Mouse (Mus musculus) kidney, adult 11 months (tissue): Measurements from ENCODE around the gene Rad51c.
"Not testable (repeated sequence)": the region's sequence is repeated elsewhere in the genome, so short reads cannot be mapped to it uniquely, and the experiment has no call there.

Experiments
- DNase-seq: peaks from one replicate; pipeline ENCODE4 v3.0.0; 2022

The Rad51c gene

DNA sequence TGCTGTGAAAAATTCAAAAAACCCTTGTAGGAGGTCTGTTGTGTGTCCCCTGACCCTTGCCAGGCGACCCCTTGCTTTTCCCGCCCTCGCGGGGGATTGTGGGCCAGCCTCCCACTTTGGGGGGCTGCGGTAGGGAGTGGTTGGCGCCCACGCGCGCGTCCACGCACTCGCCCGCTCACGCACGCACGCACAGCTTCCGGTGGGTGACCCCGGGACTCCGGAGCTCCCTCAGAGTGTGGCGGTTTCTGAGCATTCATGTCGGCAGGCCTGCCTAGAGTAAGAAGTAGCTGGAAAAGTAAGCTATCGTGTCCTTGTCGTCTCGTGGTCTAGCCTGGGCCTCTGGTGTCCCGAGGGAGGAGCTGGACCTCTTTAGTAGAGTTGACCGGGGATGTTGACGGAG is at the start of gene Rad51c, which contains the start of gene Tex14:
Rad51c (minus strand) TSS at position 79 of the 400 bp plus-strand sequence.
Tex14 (plus strand) TSS at position 190 of the 400 bp plus-strand sequence.
- DNase-seq, result peak; percentile 17

- no peak for DNase-seq
These were observed 49.4 kb upstream of the Rad51c start for GRCm38 (mm10) chr11:87454035-87454690.

- DNase-seq, result peak; percentile 74
These were observed 48.7 kb upstream of the Rad51c start for GRCm38 (mm10) chr11:87453216-87454034.

GRCm38 (mm10) chr11:87452779-87453178 is 48.0 kb upstream of the Rad51c start:
- not testable (repeated sequence) for DNase-seq

DNA sequence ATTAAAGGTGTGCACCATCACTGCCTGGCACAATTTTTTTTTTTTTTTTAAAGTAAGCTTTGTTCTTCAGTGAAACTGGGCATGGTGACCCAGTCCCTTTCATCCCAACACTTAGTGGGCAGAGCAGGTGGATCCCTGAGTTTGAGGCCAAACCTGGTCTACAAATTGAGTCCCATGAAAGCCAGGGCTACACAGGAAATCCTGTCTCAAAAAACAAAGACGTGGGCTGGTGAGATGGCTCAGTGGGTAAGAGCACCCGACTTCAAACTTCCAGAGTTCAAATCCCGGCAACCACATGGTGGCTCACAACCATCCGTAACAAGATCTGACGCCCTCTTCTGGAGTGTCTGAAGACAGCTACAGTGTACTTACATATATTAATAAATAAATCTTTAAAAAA is 45.1 kb upstream of the Rad51c start:
- DNase-seq, result not testable (repeated sequence)

DNA sequence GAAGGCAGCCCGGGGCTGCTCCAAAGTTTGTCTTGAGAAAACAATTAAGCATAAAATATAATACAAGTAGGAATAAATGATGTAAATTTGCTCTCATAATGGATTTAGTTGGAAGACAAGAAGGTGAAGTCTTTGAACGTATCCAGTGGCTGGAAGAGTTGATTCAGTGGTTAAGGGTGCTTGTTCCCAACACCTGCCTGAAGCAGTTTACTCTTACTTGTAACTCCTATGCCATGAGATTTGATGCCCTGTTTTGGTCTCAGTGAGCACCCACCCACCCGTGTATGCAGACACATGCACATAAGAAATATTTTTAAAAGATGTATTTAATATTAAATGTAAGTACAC is 44.4 kb upstream of the Rad51c start:
- no peak for DNase-seq

DNA sequence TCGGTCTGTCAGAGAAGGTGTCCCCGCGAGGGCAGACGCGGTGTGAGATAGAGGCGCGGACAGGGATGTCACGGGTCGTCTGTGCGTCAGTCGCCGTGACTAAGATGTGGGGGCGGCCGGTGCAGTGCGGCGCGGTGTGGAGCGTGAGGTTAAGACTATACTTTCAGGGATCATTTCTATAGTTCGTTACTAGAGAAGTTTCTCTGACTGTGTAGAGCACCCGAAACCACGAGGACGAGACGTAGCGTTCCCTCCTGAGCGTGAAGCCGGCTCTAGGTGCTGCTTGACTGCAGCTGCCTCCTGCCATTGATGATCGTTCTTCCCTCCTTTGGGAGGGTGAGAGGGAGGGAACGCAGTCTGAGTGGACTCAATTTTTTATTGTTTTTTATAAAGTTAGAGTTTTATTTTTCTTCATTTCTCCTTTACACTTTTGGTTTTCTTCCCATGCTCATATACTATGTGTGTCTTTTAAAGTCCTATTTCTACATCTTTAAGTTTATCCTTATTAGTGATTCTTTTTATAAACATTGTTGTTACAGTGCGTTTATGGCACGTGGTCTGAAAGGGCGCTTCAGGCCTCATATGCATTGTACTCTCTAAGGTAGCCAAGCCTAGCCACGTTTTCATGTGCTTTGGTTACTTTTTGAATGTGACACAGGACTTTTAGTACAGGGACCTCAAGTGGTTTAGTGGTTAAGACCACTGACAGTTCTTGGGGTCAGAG is 43.9 kb upstream of the Rad51c start:
- peak; percentile 67 for DNase-seq

DNA sequence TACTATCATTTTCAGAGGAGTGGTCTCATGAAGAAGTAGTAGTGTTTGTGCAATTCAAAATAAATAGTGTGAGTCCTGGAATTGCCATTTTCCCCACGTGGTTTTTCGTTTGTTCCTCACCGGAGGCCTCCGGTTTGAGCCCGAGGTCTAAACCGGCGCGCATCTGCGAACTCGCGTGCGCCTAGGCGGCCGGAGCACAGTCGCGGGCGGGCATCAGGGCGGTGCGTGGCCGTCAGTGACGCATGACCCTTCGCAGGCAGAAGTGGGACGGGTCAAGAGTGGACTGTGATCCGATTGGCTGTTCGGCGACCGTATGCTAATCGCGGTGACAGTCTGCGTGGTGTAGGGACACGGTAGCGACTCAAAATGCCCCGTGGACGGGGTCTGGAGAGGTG is 43.3 kb upstream of the Rad51c start:
- peak; percentile 97 for DNase-seq

GRCm38 (mm10) chr11:87447429-87447828 is 42.7 kb upstream of the Rad51c start:
- no peak for DNase-seq

DNA sequence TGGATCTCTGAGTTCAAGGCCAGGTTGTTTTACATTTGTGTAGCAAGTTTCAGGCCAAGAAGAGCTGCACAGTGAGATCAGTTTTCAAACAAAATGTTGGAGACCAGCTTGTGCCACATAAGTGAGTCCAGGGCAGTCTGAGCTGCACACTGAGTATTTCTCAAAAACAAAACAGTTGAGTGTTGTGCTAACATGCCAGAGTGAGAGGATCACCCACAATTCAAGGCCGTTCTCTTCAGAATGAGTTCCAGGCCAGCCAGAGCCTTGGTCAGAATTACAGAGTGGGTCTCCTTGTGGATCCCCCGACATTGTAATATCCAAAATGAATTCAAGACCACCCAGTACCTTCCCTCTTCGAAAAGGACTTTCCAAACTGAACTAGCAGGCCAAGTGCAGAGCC is 41.4 kb upstream of the Rad51c start:
- no peak for DNase-seq

GRCm38 (mm10) chr11:87445593-87445992 is 40.8 kb upstream of the Rad51c start:
- DNase-seq, result not testable (repeated sequence)

DNA sequence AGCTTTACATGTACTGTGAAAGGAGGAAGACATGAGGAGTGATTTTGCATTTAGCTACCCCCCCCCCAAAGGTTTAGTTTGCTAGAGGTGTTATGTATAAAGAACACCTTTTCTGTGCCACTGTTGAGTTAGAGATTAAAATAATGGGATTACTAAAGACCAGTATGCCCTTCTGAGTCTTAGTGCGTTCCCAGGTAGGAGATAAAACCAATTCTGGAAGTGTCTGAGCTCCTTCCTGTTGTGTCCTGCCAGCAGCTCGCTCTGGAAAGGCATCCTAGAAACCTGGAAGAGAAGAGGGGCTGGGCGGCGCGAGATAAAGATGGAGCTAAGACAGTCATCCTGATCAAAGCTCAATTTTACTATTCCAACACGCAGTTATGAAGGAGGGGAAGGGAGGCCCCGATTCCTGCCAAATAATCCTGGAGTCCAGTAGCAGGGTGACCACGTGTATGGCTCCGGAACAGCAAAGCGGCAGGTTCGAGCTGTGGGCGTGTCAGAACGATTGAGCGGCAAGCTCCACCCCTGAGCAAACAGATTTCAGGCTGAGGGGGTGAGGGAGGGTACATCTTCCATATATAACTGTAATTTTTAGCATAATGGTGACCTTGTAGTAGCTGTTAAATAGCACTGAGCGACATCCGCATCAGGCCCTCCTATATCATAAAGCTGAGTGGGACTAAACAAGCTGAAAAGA is 40.1 kb upstream of the Rad51c start:
- DNase-seq, result no peak

DNA sequence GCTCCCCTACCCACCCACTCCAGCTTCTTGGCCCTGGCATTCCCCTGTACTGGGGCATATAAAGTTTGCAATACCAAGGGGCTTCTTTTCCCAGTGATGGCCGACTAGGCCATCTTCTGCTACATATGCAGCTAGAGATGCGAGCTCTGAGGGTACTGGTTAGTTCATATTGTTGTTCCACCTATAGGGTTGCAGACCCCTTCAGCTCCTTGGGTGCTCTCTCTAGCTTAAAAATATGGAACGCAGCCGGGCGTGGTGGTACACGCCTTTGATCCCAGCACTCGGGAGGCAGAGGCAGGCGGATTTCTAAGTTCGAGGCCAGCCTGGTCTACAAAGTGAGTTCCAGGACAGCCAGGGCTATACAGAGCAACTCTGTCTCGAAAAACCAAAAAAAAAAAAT is 39.3 kb upstream of the Rad51c start:
- not testable (repeated sequence) for DNase-seq

GRCm38 (mm10) chr11:87443373-87443883 is 38.7 kb upstream of the Rad51c start:
- DNase-seq, result peak; percentile 84

DNA sequence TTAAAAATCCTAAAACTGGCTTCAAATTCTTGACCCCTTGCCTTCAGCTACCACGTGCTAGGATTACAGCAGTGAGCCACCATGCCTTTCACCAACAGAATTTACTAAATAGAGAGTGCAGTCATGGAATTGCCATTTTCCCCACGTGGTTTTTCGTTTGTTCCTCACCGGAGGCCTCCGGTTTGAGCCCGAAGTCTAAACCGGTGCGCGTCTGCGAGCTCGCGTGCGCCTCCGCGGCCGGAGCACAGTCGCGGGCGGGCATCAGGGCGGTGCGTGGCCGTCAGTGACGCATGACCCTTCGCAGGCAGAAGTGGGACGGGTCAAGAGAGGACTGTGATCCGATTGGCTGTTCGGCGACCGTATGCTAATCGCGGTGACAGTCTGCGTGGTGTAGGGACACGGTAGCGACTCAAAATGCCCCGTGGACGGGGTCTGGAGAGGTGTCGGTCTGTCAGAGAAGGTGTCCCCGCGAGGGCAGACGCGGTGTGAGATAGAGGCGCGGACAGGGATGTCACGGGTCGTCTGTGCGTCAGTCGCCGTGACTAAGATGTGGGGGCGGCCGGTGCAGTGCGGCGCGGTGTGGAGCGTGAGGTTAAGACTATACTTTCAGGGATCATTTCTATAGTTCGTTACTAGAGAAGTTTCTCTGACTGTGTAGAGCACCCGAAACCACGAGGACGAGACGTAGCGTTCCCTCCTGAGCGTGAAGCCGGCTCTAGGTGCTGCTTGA is 38.1 kb upstream of the Rad51c start:
- peak; percentile 89 for DNase-seq

DNA sequence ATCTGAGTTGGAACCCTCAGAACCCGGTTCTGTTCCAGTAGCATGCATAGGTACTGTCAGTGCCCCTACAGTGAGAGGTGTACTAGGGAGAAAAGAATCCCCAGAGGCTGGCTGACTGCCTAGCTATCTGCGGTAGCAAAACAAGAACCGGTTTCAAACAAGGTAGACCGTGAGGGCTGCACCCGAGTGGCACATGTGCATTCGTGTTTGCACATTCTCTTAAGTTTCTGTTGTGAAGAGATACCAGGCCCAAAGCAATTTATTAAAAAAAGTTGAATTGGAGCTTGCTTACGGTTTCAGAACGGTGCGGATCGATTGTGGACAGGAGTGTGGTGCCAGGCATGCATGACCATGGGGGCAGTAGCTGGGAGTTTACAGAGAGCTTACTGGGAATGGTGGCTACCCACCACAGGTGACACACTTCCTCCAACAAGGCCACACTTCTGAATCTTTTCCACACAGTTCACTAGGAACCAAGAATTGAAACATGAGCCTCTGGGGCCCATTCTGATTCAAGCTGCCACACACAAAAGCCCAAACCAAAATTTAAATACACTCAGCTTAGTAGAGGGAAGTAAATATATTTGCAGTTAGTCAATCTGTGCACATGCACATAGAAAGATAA is 35.2 kb upstream of the Rad51c start:
- no peak for DNase-seq

DNA sequence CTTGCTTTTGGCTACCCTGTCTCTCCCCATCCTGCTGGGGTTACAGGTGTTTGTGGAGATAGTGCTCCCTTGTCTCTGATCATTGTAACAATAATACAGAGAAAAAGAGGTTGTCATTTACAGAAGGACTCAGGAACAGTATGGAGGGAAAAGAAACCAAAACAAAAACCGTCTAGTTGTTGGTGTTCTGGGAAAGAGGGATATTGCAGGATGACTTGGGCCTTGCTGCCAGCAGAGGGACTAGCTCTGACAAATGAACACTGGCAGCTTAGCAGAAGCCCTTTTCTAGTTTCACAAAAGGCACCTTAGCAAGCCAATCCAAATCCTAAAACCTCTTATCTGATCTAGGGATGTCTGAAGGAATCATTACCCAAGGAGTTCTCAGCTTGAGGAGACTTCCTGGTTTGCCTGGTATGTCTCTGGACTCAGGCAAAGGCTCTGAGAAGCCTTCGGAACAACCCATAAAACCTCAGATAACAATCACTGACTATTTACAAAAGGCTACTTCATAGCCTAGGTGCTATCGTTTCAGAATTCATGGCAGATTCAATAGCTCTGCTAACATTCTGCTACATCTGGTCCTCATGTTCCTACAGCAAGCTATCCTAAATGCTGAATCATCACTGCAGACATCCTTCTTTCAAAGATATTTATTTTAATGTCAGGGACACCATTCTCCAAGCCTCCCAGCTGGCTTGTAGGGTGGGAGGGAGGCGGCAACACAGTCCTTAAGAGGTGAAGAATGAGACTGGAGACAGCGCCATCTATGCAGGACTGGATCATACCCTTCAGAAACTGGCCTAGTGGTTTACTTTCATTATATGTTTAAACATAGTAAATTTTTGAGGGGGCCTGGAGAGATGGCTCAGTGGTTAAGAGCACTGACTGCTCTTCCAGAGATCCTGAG is 31.8 kb upstream of the Rad51c start:
- no peak for DNase-seq

DNA sequence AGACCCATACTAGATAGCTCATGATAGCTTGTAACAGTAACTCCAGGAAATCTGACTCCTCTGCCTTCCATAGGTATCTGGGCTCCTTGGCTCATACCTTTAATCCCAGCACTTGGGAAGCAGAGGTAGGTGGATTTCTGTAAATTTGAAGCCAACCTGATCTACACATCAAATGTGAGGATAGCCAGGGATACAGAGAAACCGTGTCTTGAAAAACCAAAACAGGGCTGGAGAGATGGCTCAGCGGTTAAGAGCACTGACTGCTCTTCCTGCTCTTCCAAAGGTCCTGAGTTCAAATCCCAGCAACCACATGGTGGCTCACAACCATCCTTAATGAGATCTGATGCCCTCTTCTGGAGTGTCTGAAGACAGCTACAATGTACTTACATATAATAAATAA is 30.4 kb upstream of the Rad51c start:
- DNase-seq, result not testable (repeated sequence)

DNA sequence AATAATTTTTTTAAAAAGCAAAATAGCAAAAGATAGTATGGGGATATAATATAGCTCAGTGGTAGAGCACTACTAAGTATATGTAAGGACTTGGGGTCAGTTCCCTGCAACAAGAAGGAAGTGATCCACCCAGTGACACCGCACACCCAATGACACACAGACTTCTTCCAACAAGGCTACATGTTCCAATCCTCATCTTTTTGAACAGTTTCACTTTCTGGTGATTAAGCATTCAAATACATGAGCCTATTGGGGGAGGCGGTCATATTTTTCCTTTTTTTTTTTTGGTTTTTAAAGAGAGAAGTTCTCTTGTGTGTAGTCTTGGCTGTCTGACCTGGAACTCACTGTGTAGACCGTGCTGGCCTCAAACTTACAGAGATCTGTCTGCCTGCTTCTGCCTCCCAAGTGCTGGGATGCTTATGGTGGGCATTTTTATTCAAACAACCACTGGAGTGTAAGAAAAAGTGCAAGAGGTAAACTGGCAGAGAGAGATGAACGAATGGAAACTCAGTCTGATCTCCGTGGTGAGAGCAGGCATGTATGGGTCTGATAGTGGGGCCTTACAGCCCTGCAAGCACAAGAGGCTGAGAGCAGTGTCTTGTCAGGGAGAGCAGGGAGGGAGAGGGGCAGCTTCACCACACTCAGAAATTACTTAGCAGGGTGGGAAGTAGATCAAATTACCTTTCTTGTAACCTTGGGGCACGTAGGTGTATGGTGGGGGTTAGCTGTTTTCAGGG is 28.3 kb upstream of the Rad51c start:
- DNase-seq, result no peak

DNA sequence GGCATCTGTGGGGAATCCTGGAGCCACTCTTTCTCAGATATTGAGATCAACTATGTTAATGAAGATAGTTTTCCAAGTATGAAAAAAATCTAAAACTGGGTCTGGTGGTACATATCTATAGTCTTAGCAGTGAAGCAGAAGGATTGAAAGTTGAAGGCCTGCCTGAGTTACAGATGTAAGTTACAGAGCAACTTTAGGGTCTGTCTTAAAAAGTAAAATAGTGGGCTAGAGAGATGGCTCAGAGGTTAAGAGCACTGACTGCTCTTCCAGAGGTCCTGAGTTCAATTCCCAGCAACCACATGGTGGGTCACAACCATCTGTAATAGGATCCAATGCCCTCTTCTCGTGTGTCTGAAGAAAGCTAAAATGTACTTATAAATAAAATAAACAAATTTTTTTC is 27.7 kb upstream of the Rad51c start:
- DNase-seq, result no peak
